Mouse (Mus musculus) MEL (cell line): Measurements from ENCODE around the gene Gpr179. TPM values are rescaled to one million over a fixed set of nuclear protein-coding genes. Genes with fewer than 3 reads are reported as not detected.

Experiments
- DNase-seq: peaks from one replicate; pipeline ENCODE4 v3.0.0; 2011; ENCODE audit warnings: low read depth, low spot score
- H3K27ac ChIP-seq: 2 replicates; pipeline ENCODE4 v1.5.1; 2012; ENCODE audit warnings: low read depth, mild to moderate bottlenecking, control low read depth, low read length, moderate library complexity; ENCODE audit not compliant: control insufficient read depth
- H3K27me3 ChIP-seq, 2 experiments: fragments of 150-350 bp in 1 of 2; sonication (generic) in 1 of 2; 2 replicates each; pipeline ENCODE4 v1.6.1; 2012; ENCODE audit warnings: low read length in 2 of 2, mild to moderate bottlenecking in 2 of 2, improper control_type of control experiment in 1 of 2, moderate library complexity in 1 of 2; ENCODE audit not compliant: insufficient read depth in 2 of 2, control insufficient read depth in 1 of 2
- H3K36me3 ChIP-seq, 2 experiments: 2 replicates each; pipeline ENCODE4 v1.6.1; 2012 to 2014; ENCODE audit warnings: low read length in 2 of 2, improper control_type of control experiment in 1 of 2, inconsistent platforms in 1 of 2, mild to moderate bottlenecking in 1 of 2; ENCODE audit not compliant: insufficient read depth in 2 of 2, control insufficient read depth in 1 of 2
- H3K4me1 ChIP-seq, 2 experiments: fragments of 150-350 bp in 1 of 2; sonication (generic) in 1 of 2; 2 replicates each; pipeline ENCODE4 v1.6.1; 2012; ENCODE audit warnings: low read length in 2 of 2, improper control_type of control experiment in 1 of 2, mild to moderate bottlenecking in 1 of 2; ENCODE audit not compliant: insufficient read depth in 2 of 2, control insufficient read depth in 1 of 2
- H3K4me3 ChIP-seq, 2 experiments: fragments of 150-350 bp in 1 of 2; sonication (generic) in 1 of 2; 2 replicates each; pipeline ENCODE4 v1.5.1; 2012; ENCODE audit warnings: low read depth in 2 of 2, low read length in 2 of 2, mild to moderate bottlenecking in 2 of 2, moderate library complexity in 2 of 2, control low read depth in 1 of 2, improper control_type of control experiment in 1 of 2; ENCODE audit not compliant: control insufficient read depth in 1 of 2, insufficient read depth in 1 of 2
- H3K79me2 ChIP-seq: 2 replicates; pipeline ENCODE4 v1.6.1; 2012; ENCODE audit warnings: mild to moderate bottlenecking, low read length, moderate library complexity; ENCODE audit not compliant: control insufficient read depth, poor library complexity, insufficient read depth
- H3K9ac ChIP-seq: 2 replicates; pipeline ENCODE4 v1.6.1; 2012; ENCODE audit warnings: low read depth, mild to moderate bottlenecking, control low read depth, low read length, moderate library complexity; ENCODE audit not compliant: control insufficient read depth, poor library complexity, severe bottlenecking
- H3K9me3 ChIP-seq: fragments of 150-350 bp; sonication (generic); replicated peaks from 2 replicates; pipeline ENCODE4 v1.6.1; 2012; ENCODE audit warnings: mild to moderate bottlenecking, low read length, improper control_type of control experiment, moderate library complexity; ENCODE audit not compliant: insufficient read depth
- BHLHE40 ChIP-seq: IDR thresholded peaks from 2 replicates; pipeline ENCODE4 v1.6.1; 2012; ENCODE audit warnings: low read depth, mild to moderate bottlenecking, inconsistent platforms, low read length, improper control_type of control experiment, borderline replicate concordance
- CHD1 ChIP-seq: IDR thresholded peaks from 2 replicates; pipeline ENCODE4 v1.6.1; 2012; ENCODE audit warnings: low read depth, mild to moderate bottlenecking, inconsistent platforms, low read length, improper control_type of control experiment
- CHD2 ChIP-seq: IDR thresholded peaks from 2 replicates; pipeline ENCODE4 v1.6.1; 2011; ENCODE audit warnings: low read length, improper control_type of control experiment
- CTCF ChIP-seq, 3 experiments: IDR thresholded peaks in 2 of 3; conservative IDR thresholded peaks in 1 of 3; 2 replicates each; pipeline ENCODE4 v1.5.1; 2011 to 2012; ENCODE audit warnings: low read length in 3 of 3, low read depth in 2 of 3, mild to moderate bottlenecking in 2 of 3, improper control_type of control experiment in 1 of 3, inconsistent platforms in 1 of 3, mixed read lengths in 1 of 3, moderate library complexity in 1 of 3; ENCODE audit not compliant: control insufficient read depth in 1 of 3, insufficient read depth in 1 of 3, poor library complexity in 1 of 3, severe bottlenecking in 1 of 3
- E2F4 ChIP-seq: IDR thresholded peaks from 2 replicates; pipeline ENCODE4 v1.6.1; 2011; ENCODE audit warnings: low read depth, low read length, improper control_type of control experiment, borderline replicate concordance
- ELF1 ChIP-seq: IDR thresholded peaks from 2 replicates; pipeline ENCODE4 v1.6.1; 2014; ENCODE audit warnings: low read depth, mild to moderate bottlenecking, inconsistent platforms, low read length, improper control_type of control experiment, moderate library complexity
- EP300 ChIP-seq, 2 experiments: IDR thresholded peaks; 2 replicates each; pipeline ENCODE4 v1.6.1; 2011; ENCODE audit warnings: improper control_type of control experiment in 2 of 2, low read length in 2 of 2, low read depth in 1 of 2, mild to moderate bottlenecking in 1 of 2
- ETS1 ChIP-seq: IDR thresholded peaks from 2 replicates; pipeline ENCODE4 v1.6.1; 2012; ENCODE audit warnings: low read depth, mild to moderate bottlenecking, inconsistent platforms, low read length, improper control_type of control experiment, moderate library complexity
- GABPA ChIP-seq: IDR thresholded peaks from 2 replicates; pipeline ENCODE4 v1.6.1; 2012; ENCODE audit warnings: low read depth, mild to moderate bottlenecking, inconsistent platforms, low read length, improper control_type of control experiment, moderate library complexity
- GATA1 ChIP-seq: IDR thresholded peaks from 2 replicates; pipeline ENCODE4 v1.6.1; 2011; ENCODE audit warnings: low read depth, low read length, improper control_type of control experiment
- HCFC1 ChIP-seq: IDR thresholded peaks from 2 replicates; pipeline ENCODE4 v1.6.1; 2012; ENCODE audit warnings: low read depth, mild to moderate bottlenecking, inconsistent platforms, low read length, improper control_type of control experiment, moderate library complexity
- JUND ChIP-seq: IDR thresholded peaks from 2 replicates; pipeline ENCODE4 v1.6.1; 2011; ENCODE audit warnings: low read depth, mild to moderate bottlenecking, improper control_type of control experiment, low read length
- MAFK ChIP-seq: IDR thresholded peaks from 2 replicates; pipeline ENCODE4 v1.6.1; 2011; ENCODE audit warnings: low read depth, mild to moderate bottlenecking, low read length, improper control_type of control experiment, borderline replicate concordance
- MEF2A ChIP-seq: IDR thresholded peaks from 2 replicates; pipeline ENCODE4 v1.6.1; 2014; ENCODE audit warnings: low read depth, mild to moderate bottlenecking, inconsistent platforms, low read length, improper control_type of control experiment; ENCODE audit not compliant: poor library complexity, insufficient replicate concordance, severe bottlenecking; ENCODE audit errors: extremely low read depth
- MXI1 ChIP-seq: IDR thresholded peaks from 2 replicates; pipeline ENCODE4 v1.6.1; 2011; ENCODE audit warnings: mild to moderate bottlenecking, low read depth, low read length, improper control_type of control experiment
- MYC ChIP-seq: IDR thresholded peaks from 2 replicates; pipeline ENCODE4 v1.6.1; 2011; ENCODE audit warnings: low read depth, mild to moderate bottlenecking, low read length, improper control_type of control experiment, moderate library complexity
- NRF1 ChIP-seq: IDR thresholded peaks from 2 replicates; pipeline ENCODE4 v1.6.1; 2014; ENCODE audit warnings: low read depth, mild to moderate bottlenecking, inconsistent platforms, low read length, improper control_type of control experiment, moderate library complexity; ENCODE audit not compliant: poor library complexity, insufficient read depth, severe bottlenecking
- POLR2AphosphoS2 ChIP-seq: IDR thresholded peaks from 2 replicates; pipeline ENCODE4 v1.6.1; 2011; ENCODE audit warnings: low read length, improper control_type of control experiment
- RCOR1 ChIP-seq: IDR thresholded peaks from 2 replicates; pipeline ENCODE4 v1.6.1; 2012; ENCODE audit warnings: low read depth, mild to moderate bottlenecking, inconsistent platforms, low read length, improper control_type of control experiment
- SMC3 ChIP-seq: IDR thresholded peaks from 2 replicates; pipeline ENCODE4 v1.6.1; 2011; ENCODE audit warnings: low read depth, low read length, improper control_type of control experiment
- TBP ChIP-seq: IDR thresholded peaks from 2 replicates; pipeline ENCODE4 v1.8.0; 2011; ENCODE audit warnings: low read depth, low read length, improper control_type of control experiment
- TCF12 ChIP-seq: IDR thresholded peaks from 2 replicates; pipeline ENCODE4 v1.6.1; 2014; ENCODE audit warnings: low read depth, mild to moderate bottlenecking, inconsistent platforms, low read length, improper control_type of control experiment, moderate library complexity
- USF2 ChIP-seq, 2 experiments: IDR thresholded peaks; 2 replicates each; pipeline ENCODE4 v1.6.1; 2011 to 2012; ENCODE audit warnings: improper control_type of control experiment in 2 of 2, low read length in 2 of 2, borderline replicate concordance in 1 of 2, inconsistent platforms in 1 of 2, low read depth in 1 of 2, mild to moderate bottlenecking in 1 of 2; ENCODE audit not compliant: insufficient read depth in 1 of 2
- ZKSCAN1 ChIP-seq: IDR thresholded peaks from 2 replicates; pipeline ENCODE4 v1.6.1; 2012; ENCODE audit warnings: low read depth, mild to moderate bottlenecking, inconsistent platforms, low read length, improper control_type of control experiment, moderate library complexity
- ZNF384 ChIP-seq: IDR thresholded peaks from 2 replicates; pipeline ENCODE4 v1.6.1; 2012; ENCODE audit warnings: low read depth, mild to moderate bottlenecking, inconsistent platforms, low read length, improper control_type of control experiment
- polyA plus RNA-seq, 2 experiments: library from polyadenylated mRNA; stranded (reverse) in 1 of 2; unstranded in 1 of 2; fragments of >175 nt in 1 of 2; fragments of >200 nt in 1 of 2; gene quantifications; 2 replicates each; pipeline versions ENCODE4 v1.2.1 to v1.2.4; 2012; ENCODE audit warnings: low replicate concordance in 2 of 2, low read depth in 1 of 2; ENCODE audit not compliant: insufficient read length in 2 of 2, insufficient read depth in 1 of 2, missing spikeins in 1 of 2
- total RNA-seq: library from RNA; depleted of rRNA; stranded (reverse); fragments of 300-350 nt; gene quantifications from 2 replicates; pipeline ENCODE4 v1.2.3, GENCODE M21; 2012

Gene Gpr179
- total and polyA plus RNA-seq, 3 experiments, result 0.01 to 0.04 TPM; not detected in 1

GRCm38 (mm10) chr11:97393658-97394057, 41.8 kb upstream of the Gpr179 start:
- Histone ChIP-seq H3K4me1 (no peaks in the 10 kb centered on the region), H3K9me3 (no peaks in the 10 kb centered on the region), H3K9ac (no peak overlapping the region), H3K36me3 (peaks cover 0 to 21% of the 10 kb centered on the region in 2 experiments; a peak in 2 of 4 replicates), H3K4me3 (no peak overlapping the region), H3K79me2 (no peaks in the 10 kb centered on the region), H3K27ac (no peak overlapping the region), H3K27me3 (no peaks in the 10 kb centered on the region)
- DNase-seq, result no peak
- TF ChIP-seq CTCF (IDR thresholded peaks at IDR 0.05 in 2 of 3, conservative IDR thresholded peaks at IDR 0.05 in 1 of 3; ENCODE audit: control insufficient read depth in 1 of 3, insufficient read depth in 1 of 3, low read depth in 2 of 3, low read length in 3 of 3, poor library complexity in 1 of 3, severe bottlenecking in 1 of 3), result no peak
- no peak for TF ChIP-seq HCFC1
- no peak for TF ChIP-seq MEF2A
- no peak for TF ChIP-seq TBP
- TF ChIP-seq NRF1, result no peak
- no peak for TF ChIP-seq MYC

GRCm38 (mm10) chr11:97389127-97389526, 37.2 kb upstream of the Gpr179 start:
- Histone ChIP-seq H3K27ac (no peak overlapping the region), H3K36me3 (peaks cover 0 to 34% of the 10 kb centered on the region in 2 experiments; a peak in 2 of 4 replicates), H3K4me1 (no peaks in the 10 kb centered on the region), H3K79me2 (no peaks in the 10 kb centered on the region), H3K9ac (no peak overlapping the region), H3K4me3 (no peak overlapping the region), H3K9me3 (no peaks in the 10 kb centered on the region), H3K27me3 (no peaks in the 10 kb centered on the region)
- no peak for DNase-seq
- no peak for TF ChIP-seq E2F4
- TF ChIP-seq ELF1, result no peak
- no peak for TF ChIP-seq JUND
- TF ChIP-seq POLR2AphosphoS2, result no peak
- TF ChIP-seq USF2 (IDR thresholded peaks at IDR 0.05; ENCODE audit: borderline replicate concordance in 1 of 2, insufficient read depth in 1 of 2, low read depth in 1 of 2, low read length in 2 of 2), result no peak
- no peak for TF ChIP-seq CHD1
- TF ChIP-seq, all 39 proteins: peak for 0

GRCm38 (mm10) chr11:97387811-97388210, 35.9 kb upstream of the Gpr179 start:
- no peak overlapping the region for H3K27ac ChIP-seq
- no peaks in the 10 kb centered on the region for H3K27me3 ChIP-seq
- H3K79me2 ChIP-seq, result no peaks in the 10 kb centered on the region
- no peaks in the 10 kb centered on the region for H3K9me3 ChIP-seq
- no peaks in the 10 kb centered on the region for H3K4me1 ChIP-seq
- no peak overlapping the region for H3K9ac ChIP-seq
- no peak overlapping the region for H3K4me3 ChIP-seq
- no peak for DNase-seq
- H3K36me3 ChIP-seq, result peaks cover 0 to 42% of the 10 kb centered on the region in 2 experiments; a peak in 2 of 4 replicates
- TF ChIP-seq CTCF (IDR thresholded peaks at IDR 0.05 in 2 of 3, conservative IDR thresholded peaks at IDR 0.05 in 1 of 3; ENCODE audit: control insufficient read depth in 1 of 3, insufficient read depth in 1 of 3, low read depth in 2 of 3, low read length in 3 of 3, poor library complexity in 1 of 3, severe bottlenecking in 1 of 3), result no peak
- TF ChIP-seq TCF12, result no peak
- no peak for TF ChIP-seq EP300 (IDR thresholded peaks at IDR 0.05; ENCODE audit: low read depth in 1 of 2, low read length in 2 of 2)
- TF ChIP-seq RCOR1, result no peak
- TF ChIP-seq GABPA, result no peak
- TF ChIP-seq USF2 (IDR thresholded peaks at IDR 0.05; ENCODE audit: borderline replicate concordance in 1 of 2, insufficient read depth in 1 of 2, low read depth in 1 of 2, low read length in 2 of 2), result no peak
- no peak for TF ChIP-seq SMC3
- no peak for TF ChIP-seq ELF1
- no peak for TF ChIP-seq ETS1
- TF ChIP-seq ZKSCAN1, result no peak
- no peak for TF ChIP-seq MAFK
- TF ChIP-seq GATA1, result no peak
- TF ChIP-seq MXI1, result no peak
- no peak for TF ChIP-seq BHLHE40
- TF ChIP-seq ZNF384, result no peak
- no peak for TF ChIP-seq MYC
- TF ChIP-seq CHD2, result no peak
